ENCODE assay signal across 8 mouse cellular contexts in the genomic region with DNA sequence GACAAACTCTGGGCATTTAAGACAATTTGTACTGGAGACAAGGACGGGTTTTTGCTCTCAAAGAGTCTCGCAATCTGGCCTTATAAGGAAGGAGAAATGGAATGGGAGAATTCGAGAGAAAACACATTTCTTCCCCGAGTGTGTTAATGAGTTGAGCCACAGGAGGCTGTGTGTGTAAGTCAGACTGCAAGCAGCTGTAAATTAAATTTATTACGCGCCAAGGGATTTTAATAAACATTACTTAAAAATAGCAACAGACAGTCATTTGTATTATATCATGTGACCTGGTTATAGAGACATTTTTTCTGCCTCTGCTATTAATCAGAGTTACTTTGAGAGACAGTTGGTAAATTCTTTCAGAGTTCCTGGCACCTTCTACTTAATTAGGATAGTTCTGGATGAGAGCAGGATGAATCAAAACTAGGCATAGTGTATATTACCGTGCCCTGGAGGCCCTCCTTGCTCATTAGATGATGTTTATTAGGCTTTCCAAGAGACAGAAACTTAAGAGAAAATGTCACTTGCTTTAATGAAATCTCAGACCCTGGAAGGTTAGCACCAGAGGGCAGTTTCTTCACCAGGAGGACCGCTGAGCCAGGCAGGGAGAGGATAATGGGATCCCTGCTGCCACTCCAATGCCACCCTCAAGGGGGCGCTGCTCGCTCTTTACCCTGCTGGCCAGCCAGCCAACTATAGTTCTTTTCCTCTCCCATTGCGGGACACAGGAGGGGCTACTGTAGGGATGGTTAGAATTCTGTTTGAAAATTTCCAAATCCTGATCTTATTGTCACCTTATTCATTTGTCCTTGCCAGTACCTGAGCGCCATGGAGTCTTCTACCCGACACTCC. TPM values are rescaled to one million over a fixed set of nuclear protein-coding genes. Genes with fewer than 3 reads are reported as not detected.
DNase-seq lines count a peak whose midpoint lies in the region; ATAC-seq lines count a peak whose summit lies in the region.

No protein-coding gene starts in this region.

- H3K4me1 ChIP-seq in neural tube, embryonic 14.5 days (ENCODE audit: control insufficient read depth, insufficient read depth, low read length): no peaks in the 10 kb centered on the region
- H3K4me1 ChIP-seq in midbrain, embryonic 16.5 days (ENCODE audit: control insufficient read depth, insufficient read depth, low read length): no peaks in the 10 kb centered on the region

- no peak overlapping the region for H3K4me2 ChIP-seq in neural tube, embryonic 14.5 days (ENCODE audit: low read depth, low read length)
- H3K4me2 ChIP-seq in midbrain, embryonic 16.5 days (ENCODE audit: low read length): no peak overlapping the region

- DNase-seq in layer of hippocampus, postnatal 10 days (ENCODE audit: low spot score in 2 of 2): peak; percentile 24 to 35
- DNase-seq in layer of hippocampus, adult 8-10 months (ENCODE audit: low spot score in 2 of 2): no peak
- DNase-seq in R1 (ENCODE audit: low read depth, low spot score): peak; percentile 34
- DNase-seq in frontal cortex, postnatal 36 days (ENCODE audit: low spot score in 2 of 2): no peak
- no peak for DNase-seq in cerebellum, postnatal 36 days

- no peak overlapping the region for H3K9ac ChIP-seq in neural tube, embryonic 14.5 days (replicated peaks; ENCODE audit: low read depth, low read length)
- H3K9ac ChIP-seq in midbrain, embryonic 16.5 days (ENCODE audit: low read depth, low read length): no peak overlapping the region

- H3K27me3 ChIP-seq in neural tube, embryonic 14.5 days (ENCODE audit: control insufficient read depth, insufficient read depth, low read length): no peaks in the 10 kb centered on the region
- H3K27me3 ChIP-seq in midbrain, embryonic 16.5 days (ENCODE audit: control insufficient read depth, insufficient read depth, low read depth, low read length): no peaks in the 10 kb centered on the region

- no peak overlapping the region for H3K27ac ChIP-seq in neural tube, embryonic 14.5 days (ENCODE audit: low read depth, low read length)
- no peak overlapping the region for H3K27ac ChIP-seq in midbrain, embryonic 16.5 days (ENCODE audit: low read length)

- WGBS in neural tube, embryonic 14.5 days: 52% methylated on average over 13 of the region's 13 CpGs
- 61% methylated on average over 13 of the region's 13 CpGs for WGBS in midbrain, embryonic 16.5 days

- no peaks in the 10 kb centered on the region for H3K9me3 ChIP-seq in neural tube, embryonic 14.5 days (ENCODE audit: control insufficient read depth, low read length)
- no peaks in the 10 kb centered on the region for H3K9me3 ChIP-seq in midbrain, embryonic 16.5 days (replicated peaks; ENCODE audit: control insufficient read depth, low read length, poor library complexity, severe bottlenecking)

- no peak overlapping the region for H3K4me3 ChIP-seq in neural tube, embryonic 14.5 days (ENCODE audit: low read depth, low read length)
- no peak overlapping the region for H3K4me3 ChIP-seq in midbrain, embryonic 16.5 days (ENCODE audit: low read depth, low read length)

- H3K36me3 ChIP-seq in neural tube, embryonic 14.5 days (ENCODE audit: control insufficient read depth, insufficient read depth, low read length): no peaks in the 10 kb centered on the region
- no peaks in the 10 kb centered on the region for H3K36me3 ChIP-seq in midbrain, embryonic 16.5 days (ENCODE audit: control insufficient read depth, insufficient read depth, low read length)

- ATAC-seq in granulocyte monocyte progenitor cell, adult 5-6 weeks (replicated peaks; ENCODE audit: poor library complexity, severe bottlenecking): peak; percentile 55; the same call in 1 of the 2 replicates
- ATAC-seq in neural tube, embryonic 14.5 days (ENCODE audit: low read depth): peak; percentile 58; the same call in 1 of the 2 replicates
- no peak for ATAC-seq in midbrain, embryonic 16.5 days

RNA-seq across cellular contexts. Expression of a gene that starts 20.3 kb away (rescaled TPM):
- total RNA-seq in layer of hippocampus, postnatal 10 days (2021): 1 to 10 TPM; 1.0 to 1.9 TPM
- 1 to 10 TPM; 4.1 to 7.1 (median 5.0) TPM for total RNA-seq in layer of hippocampus, adult 8-10 months (2022)
- not detected in 2 replicates for total RNA-seq in granulocyte monocyte progenitor cell, adult 5-6 weeks (2014; fragmentation: Nextera tagmentation)
- not detected in 2 replicates for total RNA-seq in granulocyte monocyte progenitor cell, adult 5-6 weeks (2017)
- 1.6 and 2.4 TPM in 2 replicates for polyA plus RNA-seq in neural tube, embryonic 14.5 days (2014; fragmentation: Nextera tagmentation; extraction: Ambion mirVana)
- 0.48 and 0.55 TPM in 2 replicates for polyA plus RNA-seq in midbrain, embryonic 16.5 days (2015; fragmentation: Nextera tagmentation; extraction: Ambion mirVana)

RNA-seq across cellular contexts. Expression of a gene that starts 48.5 kb away (rescaled TPM):
- 1 to 10 TPM; 3.4 to 4.1 TPM for total RNA-seq in layer of hippocampus, postnatal 10 days (2021)
- total RNA-seq in layer of hippocampus, adult 8-10 months (2022): 1 to 10 TPM; 2.0 to 3.3 (median 2.3) TPM
- total RNA-seq in granulocyte monocyte progenitor cell, adult 5-6 weeks (2014; fragmentation: Nextera tagmentation): not detected in 2 replicates
- not detected in 2 replicates for total RNA-seq in granulocyte monocyte progenitor cell, adult 5-6 weeks (2017)
- 6.8 and 10.6 TPM in 2 replicates for polyA plus RNA-seq in neural tube, embryonic 14.5 days (2014; fragmentation: Nextera tagmentation; extraction: Ambion mirVana)
- polyA plus RNA-seq in midbrain, embryonic 16.5 days (2015; fragmentation: Nextera tagmentation; extraction: Ambion mirVana): 5.3 and 7.7 TPM in 2 replicates

Comparison
In these comparisons a context has a peak if more than half of its experiments do, and no peak if none do; other contexts are left out.
1. DNase-seq: peak in layer of hippocampus, postnatal 10 days (2 of 2) and R1 (single experiment); none in layer of hippocampus, adult 8-10 months (0 of 2), frontal cortex, postnatal 36 days (0 of 2) and cerebellum, postnatal 36 days (0 of 2).